Mouse (Mus musculus) liver, adult 2 months (tissue): ENCODE results near the gene Gm9913.

Experiments
- CTCF ChIP-seq: fragments of 200-500 bp; IDR thresholded peaks from 2 replicates; pipeline ENCODE4 v1.5.1; 2011; ENCODE audit warnings: low read depth, low read length, control low read depth
- POLR2A ChIP-seq: fragments of 200-500 bp; IDR thresholded peaks from 2 replicates; pipeline ENCODE4 v1.6.1; 2011; ENCODE audit warnings: low read length, control low read depth; ENCODE audit not compliant: insufficient read depth; ENCODE audit errors: extremely low read depth

DNA sequence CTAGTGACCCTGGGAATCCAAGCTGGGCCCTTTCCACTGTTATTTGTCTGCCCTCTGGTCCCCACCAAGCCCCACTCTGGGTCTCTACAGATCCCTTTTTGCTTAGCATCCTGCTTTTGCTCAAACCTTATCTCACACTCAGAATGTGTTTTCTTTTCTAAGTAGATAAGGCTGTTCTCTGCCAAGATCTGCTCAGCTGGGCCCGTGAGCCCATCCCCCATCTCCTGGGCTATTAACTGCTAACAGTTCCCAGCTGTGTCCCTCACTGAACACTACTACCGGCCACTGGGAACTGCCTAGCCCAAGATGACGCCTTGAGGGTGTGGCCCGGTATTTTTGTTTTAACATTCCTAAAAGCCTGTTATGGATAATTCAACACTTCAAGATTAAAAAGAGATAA, 11.7 kb downstream of the Gm9913 start:
- TF ChIP-seq CTCF, result no peak
- no peak for TF ChIP-seq POLR2A
